Mouse (Mus musculus) C2C12 (cell line): Measurements from ENCODE around the gene Ogfod1.

ENCODE experiments used
- FOSL1 ChIP-seq: IDR thresholded peaks from one replicate; pipeline ENCODE4 v1.8.0; 2011; ENCODE audit warnings: mild to moderate bottlenecking, low read length; ENCODE audit not compliant: poor library complexity, insufficient read depth, severe bottlenecking
- MAX ChIP-seq: IDR thresholded peaks from one replicate; pipeline ENCODE4 v1.6.1; 2011; ENCODE audit warnings: mild to moderate bottlenecking, control low read depth

GRCm38 (mm10) chr8:94010101-94010705 lies 26.8 kb upstream of the Ogfod1 start:
- TF ChIP-seq FOSL1 (no peak), MAX (no peak)
